Mouse (Mus musculus) liver, embryonic 12.5 days (tissue): Measurements from ENCODE around the gene Ola1. TPM values are rescaled to one million over a fixed set of nuclear protein-coding genes. Genes with fewer than 3 reads are reported as not detected.

Source experiments
- ATAC-seq: fragments of 200-750 bp; cut with Nextera tagmentation; 2 replicates; pipeline ENCODE4 v1.8.0; 2017; ENCODE audit warnings: moderate number of reproducible peaks, mild to moderate bottlenecking, moderate library complexity
- H3K27ac ChIP-seq: fragments of 300-500 bp; sonication (generic); 2 replicates; pipeline ENCODE4 v1.5.1; 2016; ENCODE audit warnings: mild to moderate bottlenecking
- H3K27me3 ChIP-seq: fragments of 300-500 bp; sonication (generic); replicated peaks from 2 replicates; pipeline ENCODE4 v1.6.1; 2016; ENCODE audit warnings: mild to moderate bottlenecking, moderate library complexity
- H3K36me3 ChIP-seq: fragments of 300-500 bp; sonication (generic); 2 replicates; pipeline ENCODE4 v1.6.1; 2016; ENCODE audit warnings: mild to moderate bottlenecking, moderate library complexity
- H3K4me1 ChIP-seq: fragments of 300-500 bp; sonication (generic); 2 replicates; pipeline ENCODE4 v1.6.1; 2016
- H3K4me2 ChIP-seq: fragments of 300-500 bp; sonication (generic); 2 replicates; pipeline ENCODE4 v1.6.1; 2016; ENCODE audit warnings: mild to moderate bottlenecking, moderate library complexity
- H3K4me3 ChIP-seq: fragments of 300-500 bp; sonication (generic); 2 replicates; pipeline ENCODE4 v1.5.1; 2016; ENCODE audit warnings: mild to moderate bottlenecking, moderate library complexity
- H3K9ac ChIP-seq: fragments of 300-500 bp; sonication (generic); 2 replicates; pipeline ENCODE4 v1.6.1; 2016; ENCODE audit warnings: mild to moderate bottlenecking, moderate library complexity
- H3K9me3 ChIP-seq: fragments of 300-500 bp; sonication (generic); replicated peaks from 2 replicates; pipeline ENCODE4 v1.6.1; 2016; ENCODE audit warnings: mild to moderate bottlenecking, moderate library complexity
- WGBS: fragments of 180-500 bp; shearing (Covaris S2); methylation state at CpG from one replicate; pipeline ENCODE4 v1.1.7; 2016; ENCODE audit not compliant: insufficient replicate concordance; 5-methylcytosine and 5-hydroxymethylcytosine counted together
- polyA plus RNA-seq: library from polyadenylated mRNA; unstranded; fragments of >200 nt; fragmentation: Nextera tagmentation; extraction: Ambion mirVana; gene quantifications from 2 replicates; pipeline ENCODE4 v1.2.1, GENCODE M21; 2016

Gene Ola1
- 72.7 and 77.3 TPM in 2 replicates for polyA plus RNA-seq

- WGBS, result 77% methylated on average over 5 of the region's 5 CpGs
- Histone ChIP-seq H3K9ac (no peak within 1 kb of the TSS), H3K9me3 (no peaks in the 10 kb centered on the region), H3K4me2 (no peak within 1 kb of the TSS), H3K4me1 (peaks cover 11% of the 10 kb centered on the region), H3K4me3 (no peak within 1 kb of the TSS), H3K36me3 (no peaks in the 10 kb centered on the region), H3K27ac (no peak within 1 kb of the TSS), H3K27me3 (peaks cover 4% of the 10 kb centered on the region; the same call in 1 of the 2 replicates)
- ATAC-seq, result no peak
Observed at GRCm38 (mm10) chr2:73218913-73219312, at the start of gene Ola1. TSS of gene Ola1 (minus strand) at chr2:73218924.

GRCm38 (mm10) chr2:73268281-73268680, 49.6 kb upstream of the Ola1 start:
- no peak for ATAC-seq
- Histone ChIP-seq H3K4me3 (no peak overlapping the region), H3K4me1 (peaks cover 38% of the 10 kb centered on the region), H3K36me3 (no peaks in the 10 kb centered on the region), H3K27me3 (peaks cover 98% of the 10 kb centered on the region), H3K4me2 (no peak overlapping the region), H3K9me3 (no peaks in the 10 kb centered on the region), H3K27ac (no peak overlapping the region), H3K9ac (no peak overlapping the region)
- 5% methylated on average over 12 of the region's 12 CpGs for WGBS

- Histone ChIP-seq H3K9ac (no peak overlapping the region), H3K4me2 (no peak overlapping the region), H3K27me3 (peaks cover 98% of the 10 kb centered on the region), H3K27ac (no peak overlapping the region), H3K4me3 (no peak overlapping the region), H3K36me3 (no peaks in the 10 kb centered on the region), H3K9me3 (no peaks in the 10 kb centered on the region), H3K4me1 (peaks cover 34% of the 10 kb centered on the region)
- ATAC-seq, result no peak
- WGBS, result 2% methylated on average over 4 of the region's 4 CpGs
Observed at GRCm38 (mm10) chr2:73267818-73268217, 49.1 kb upstream of the Ola1 start.

- Histone ChIP-seq H3K27ac (no peak overlapping the region), H3K4me1 (peaks cover 28% of the 10 kb centered on the region), H3K4me2 (no peak overlapping the region), H3K4me3 (no peak overlapping the region), H3K9me3 (no peaks in the 10 kb centered on the region), H3K36me3 (no peaks in the 10 kb centered on the region), H3K27me3 (peaks cover 98% of the 10 kb centered on the region), H3K9ac (no peak overlapping the region)
- WGBS, result 17% methylated on average over 3 of the region's 3 CpGs
- ATAC-seq, result no peak
Observed at GRCm38 (mm10) chr2:73267231-73267630, 48.5 kb upstream of the Ola1 start.

- H3K27ac ChIP-seq, result no peak overlapping the region
- peaks cover 22% of the 10 kb centered on the region for H3K4me1 ChIP-seq
- no peaks in the 10 kb centered on the region for H3K9me3 ChIP-seq
- no peak overlapping the region for H3K4me3 ChIP-seq
- peaks cover 98% of the 10 kb centered on the region for H3K27me3 ChIP-seq
- ATAC-seq, result no peak
- H3K36me3 ChIP-seq, result no peaks in the 10 kb centered on the region
- H3K4me2 ChIP-seq, result no peak overlapping the region
- H3K9ac ChIP-seq, result no peak overlapping the region
- WGBS, result 36% methylated on average over 1 of the region's 1 CpGs
Observed at GRCm38 (mm10) chr2:73266623-73267022, 47.9 kb upstream of the Ola1 start.

- 5% methylated on average over 5 of the region's 5 CpGs for WGBS
- no peak overlapping the region for H3K4me3 ChIP-seq
- no peaks in the 10 kb centered on the region for H3K36me3 ChIP-seq
- H3K27ac ChIP-seq, result no peak overlapping the region
- H3K4me1 ChIP-seq, result peaks cover 16% of the 10 kb centered on the region
- ATAC-seq, result no peak
- no peak overlapping the region for H3K9ac ChIP-seq
- H3K4me2 ChIP-seq, result no peak overlapping the region
- peaks cover 2% of the 10 kb centered on the region; the same call in 1 of the 2 replicates for H3K9me3 ChIP-seq
- peaks cover 96% of the 10 kb centered on the region for H3K27me3 ChIP-seq
Observed at GRCm38 (mm10) chr2:73266011-73266410, 47.3 kb upstream of the Ola1 start.

- Histone ChIP-seq H3K4me1 (peaks cover 12% of the 10 kb centered on the region; the same call in 1 of the 2 replicates), H3K36me3 (no peaks in the 10 kb centered on the region), H3K9me3 (peaks cover 4% of the 10 kb centered on the region; the same call in 1 of the 2 replicates), H3K27me3 (peaks cover 85% of the 10 kb centered on the region), H3K27ac (no peak overlapping the region), H3K9ac (no peak overlapping the region), H3K4me2 (peak overlapping the region; percentile 53), H3K4me3 (peak overlapping the region; percentile 39; the same call in 1 of the 2 replicates)
- 6% methylated on average over 11 of the region's 11 CpGs for WGBS
- ATAC-seq, result no peak
Observed at GRCm38 (mm10) chr2:73264611-73265195, 46.0 kb upstream of the Ola1 start.

GRCm38 (mm10) chr2:73263794-73264610, 45.3 kb upstream of the Ola1 start:
- Histone ChIP-seq H3K36me3 (no peaks in the 10 kb centered on the region), H3K27ac (no peak overlapping the region), H3K9ac (no peak overlapping the region), H3K27me3 (peaks cover 78% of the 10 kb centered on the region), H3K4me1 (peaks cover 12% of the 10 kb centered on the region; the same call in 1 of the 2 replicates), H3K4me3 (peak overlapping the region; percentile 39), H3K9me3 (peaks cover 4% of the 10 kb centered on the region; the same call in 1 of the 2 replicates), H3K4me2 (peak overlapping the region; percentile 53)
- ATAC-seq, result no peak
- WGBS, result 3% methylated on average over 38 of the region's 38 CpGs

- H3K9me3 ChIP-seq, result peaks cover 4% of the 10 kb centered on the region; the same call in 1 of the 2 replicates
- no peak for ATAC-seq
- peaks cover 12% of the 10 kb centered on the region; the same call in 1 of the 2 replicates for H3K4me1 ChIP-seq
- H3K27me3 ChIP-seq, result peaks cover 76% of the 10 kb centered on the region
- no peak overlapping the region for H3K27ac ChIP-seq
- peak overlapping the region; percentile 39; the same call in 1 of the 2 replicates for H3K4me3 ChIP-seq
- H3K9ac ChIP-seq, result no peak overlapping the region
- 7% methylated on average over 16 of the region's 16 CpGs for WGBS
- H3K4me2 ChIP-seq, result peak overlapping the region; percentile 53
- H3K36me3 ChIP-seq, result no peaks in the 10 kb centered on the region
Observed at GRCm38 (mm10) chr2:73263172-73263765, 44.5 kb upstream of the Ola1 start.

GRCm38 (mm10) chr2:73248701-73249100, 30.0 kb upstream of the Ola1 start:
- Histone ChIP-seq H3K9ac (no peak overlapping the region), H3K27me3 (peaks cover 7% of the 10 kb centered on the region; the same call in 1 of the 2 replicates), H3K4me3 (no peak overlapping the region), H3K9me3 (no peaks in the 10 kb centered on the region), H3K36me3 (no peaks in the 10 kb centered on the region), H3K4me1 (no peaks in the 10 kb centered on the region), H3K4me2 (no peak overlapping the region), H3K27ac (no peak overlapping the region)
- ATAC-seq, result no peak
- WGBS, result 69% methylated on average over 4 of the region's 4 CpGs

- no peaks in the 10 kb centered on the region for H3K36me3 ChIP-seq
- 59% methylated on average over 4 of the region's 4 CpGs for WGBS
- ATAC-seq, result no peak
Observed at GRCm38 (mm10) chr2:73241299-73241698, 22.6 kb upstream of the Ola1 start.

GRCm38 (mm10) chr2:73231081-73231480, 12.4 kb upstream of the Ola1 start:
- Histone ChIP-seq H3K9me3 (no peaks in the 10 kb centered on the region), H3K4me3 (no peak overlapping the region), H3K36me3 (no peaks in the 10 kb centered on the region), H3K4me1 (no peaks in the 10 kb centered on the region), H3K4me2 (no peak overlapping the region), H3K9ac (no peak overlapping the region), H3K27ac (no peak overlapping the region), H3K27me3 (no peaks in the 10 kb centered on the region)
- ATAC-seq, result no peak
- 48% methylated on average over 3 of the region's 3 CpGs for WGBS

More at GRCm38 (mm10) chr2:73241299-73241698, 22.6 kb upstream of the Ola1 start:
- Histone ChIP-seq H3K9ac (no peak overlapping the region), H3K4me3 (no peak overlapping the region), H3K27ac (no peak overlapping the region), H3K9me3 (no peaks in the 10 kb centered on the region), H3K4me2 (no peak overlapping the region), H3K27me3 (peaks cover 8% of the 10 kb centered on the region), H3K4me1 (no peaks in the 10 kb centered on the region)
